Mouse (Mus musculus): ENCODE data around the gene Eri3.

DNA sequence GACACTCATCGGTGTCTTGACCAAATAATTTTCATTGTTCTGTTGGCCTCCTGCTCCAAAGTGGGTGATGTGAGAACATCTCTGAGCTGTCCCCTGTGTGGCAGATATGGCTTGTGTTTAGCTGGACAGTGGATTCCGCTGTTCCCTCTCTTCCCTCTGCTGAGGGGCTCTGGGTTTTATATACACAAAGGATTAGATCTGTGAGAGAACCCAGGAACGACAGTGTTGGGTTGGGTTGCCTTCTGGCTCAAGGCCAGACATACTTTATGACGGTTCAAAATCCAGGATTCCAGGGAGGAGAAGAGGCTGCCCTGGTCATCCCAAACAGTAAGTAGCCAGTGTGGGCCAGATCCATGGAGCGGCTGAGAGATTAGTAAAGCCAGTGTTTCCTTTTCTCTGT lies 83.4 kb downstream of the Eri3 start:
- no peak for TF ChIP-seq CTCF (IDR thresholded peaks at IDR 0.05; ENCODE audit: borderline replicate concordance, extremely low read depth, insufficient read depth, insufficient read length)
- no peak for TF ChIP-seq POLR2A (IDR thresholded peaks at IDR 0.05; ENCODE audit: borderline replicate concordance, extremely low read depth, insufficient read depth, insufficient read length, poor library complexity, severe bottlenecking)
